Mouse (Mus musculus): ENCODE measurements around the gene Esyt2. TPM values are rescaled to one million over a fixed set of nuclear protein-coding genes. Genes with fewer than 3 reads are reported as not detected.

Esyt2 gene
- polyA plus RNA-seq, 1 experiment from 2014 or later = 30.6 TPM

DNA sequence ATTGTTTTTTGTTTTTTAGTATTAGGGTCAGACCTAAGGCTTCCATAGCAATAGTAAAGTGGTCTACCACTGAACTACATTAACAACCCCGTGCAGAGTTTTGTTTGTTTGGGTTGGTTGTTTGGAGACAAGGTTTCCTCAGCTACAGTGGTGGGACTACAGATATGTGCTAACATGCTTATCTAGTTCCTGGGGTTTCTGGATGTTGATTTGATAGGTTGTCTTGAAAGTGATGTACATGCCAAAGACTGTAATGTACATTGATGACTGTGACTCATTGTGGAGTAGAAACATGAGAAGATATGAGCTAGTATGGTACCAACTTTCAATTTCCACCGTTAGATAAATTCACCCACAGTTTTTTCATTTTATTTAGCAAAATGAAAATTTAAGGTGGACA is 2.5 kb downstream of the Esyt2 start:
- H3K27me3 ChIP-seq (replicated peaks; ENCODE audit: control insufficient read depth, insufficient read depth, low read length) = no peaks in the 10 kb centered on the region
- 89% methylated on average over 2 of the region's 2 CpGs for WGBS
- H3K4me3 ChIP-seq (ENCODE audit: low read depth, low read length) = no peak overlapping the region
- H3K4me2 ChIP-seq (ENCODE audit: low read depth, low read length) = no peak overlapping the region
- peaks cover 10% of the 10 kb centered on the region; the same call in 1 of the 2 replicates for H3K4me1 ChIP-seq (ENCODE audit: control insufficient read depth, insufficient read depth, low read length)
- H3K36me3 ChIP-seq (ENCODE audit: control insufficient read depth, insufficient read depth, low read length) = no peaks in the 10 kb centered on the region
- no peak for DNase-seq (ENCODE audit: low spot score)
- H3K9ac ChIP-seq (ENCODE audit: low read depth, low read length) = no peak overlapping the region
- no peak for ATAC-seq (ENCODE audit: low read depth)
- no peak overlapping the region for H3K27ac ChIP-seq (replicated peaks; ENCODE audit: low read depth, low read length)
- no peaks in the 10 kb centered on the region for H3K9me3 ChIP-seq (ENCODE audit: control insufficient read depth, low read length)

DNA sequence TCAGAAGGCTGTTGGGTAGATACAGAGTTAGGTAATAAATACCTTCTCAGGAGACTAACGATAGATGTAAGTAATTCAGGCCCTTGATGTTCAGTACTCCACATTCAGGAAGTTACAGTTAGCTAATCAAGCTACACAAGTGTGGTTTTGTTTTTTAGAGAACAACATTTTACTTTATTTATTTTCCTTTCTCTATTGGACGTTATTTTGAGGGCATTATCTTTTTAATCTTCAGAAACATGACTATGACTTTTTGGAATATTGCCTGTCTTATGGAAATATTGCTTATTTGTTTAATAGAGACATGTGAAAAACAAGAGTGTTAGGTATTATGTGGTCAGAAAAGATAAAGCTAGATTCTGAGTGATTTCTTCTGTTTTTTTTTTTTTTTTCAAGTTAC is 12.2 kb downstream of the Esyt2 start:
- Histone ChIP-seq H3K9ac (ENCODE audit: low read depth, low read length) (no peak overlapping the region), H3K4me3 (ENCODE audit: low read depth, low read length) (no peak overlapping the region), H3K27me3 (replicated peaks; ENCODE audit: control insufficient read depth, insufficient read depth, low read length) (no peaks in the 10 kb centered on the region), H3K36me3 (ENCODE audit: control insufficient read depth, insufficient read depth, low read length) (no peaks in the 10 kb centered on the region), H3K9me3 (ENCODE audit: control insufficient read depth, low read length) (no peaks in the 10 kb centered on the region), H3K4me1 (ENCODE audit: control insufficient read depth, insufficient read depth, low read length) (no peaks in the 10 kb centered on the region), H3K4me2 (ENCODE audit: low read depth, low read length) (no peak overlapping the region), H3K27ac (replicated peaks; ENCODE audit: low read depth, low read length) (no peak overlapping the region)
- DNase-seq (ENCODE audit: low spot score) (no peak), ATAC-seq (ENCODE audit: low read depth) (no peak)
- WGBS = 76% methylated on average over 2 of the region's 2 CpGs

DNA sequence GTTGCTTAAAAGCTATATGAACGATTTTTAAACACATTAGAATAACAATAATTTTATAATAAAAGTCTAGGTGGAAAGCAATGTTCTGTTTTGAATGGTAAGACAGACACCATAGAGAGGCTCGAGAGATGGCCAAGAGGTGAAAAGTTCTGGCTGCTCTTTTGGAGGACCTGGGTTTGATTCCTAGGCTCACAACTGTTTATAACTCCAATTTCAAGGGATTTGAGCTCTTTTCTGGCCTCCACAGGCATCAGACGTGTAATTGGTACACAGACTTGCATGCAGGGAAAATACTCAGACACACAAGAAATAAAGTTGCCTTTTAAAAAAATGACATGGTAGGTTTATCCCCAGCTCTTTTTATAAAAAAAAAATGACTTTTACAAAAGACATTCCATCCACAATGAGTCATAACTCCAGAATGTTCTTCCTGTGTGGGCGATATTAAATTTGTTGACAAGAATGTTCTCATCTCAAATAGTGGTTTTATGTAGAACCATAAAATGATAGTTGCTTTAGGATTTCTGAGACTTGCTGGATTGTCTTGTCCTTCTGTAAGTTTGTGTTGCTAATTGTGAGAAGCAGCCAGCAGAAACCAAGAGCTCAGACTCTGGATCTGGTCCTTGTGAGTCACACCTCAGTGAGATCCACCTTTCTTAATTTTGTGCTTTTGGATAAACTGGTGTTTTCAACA is 12.8 kb downstream of the Esyt2 start:
- ATAC-seq (ENCODE audit: low read depth) (no peak), DNase-seq (ENCODE audit: low spot score) (no peak)
- 76% methylated on average over 4 of the region's 4 CpGs for WGBS
- no peak overlapping the region for H3K9ac ChIP-seq (ENCODE audit: low read depth, low read length)
- H3K36me3 ChIP-seq (ENCODE audit: control insufficient read depth, insufficient read depth, low read length) = no peaks in the 10 kb centered on the region
- no peak overlapping the region for H3K4me3 ChIP-seq (ENCODE audit: low read depth, low read length)
- H3K27ac ChIP-seq (replicated peaks; ENCODE audit: low read depth, low read length) = no peak overlapping the region
- no peaks in the 10 kb centered on the region for H3K27me3 ChIP-seq (replicated peaks; ENCODE audit: control insufficient read depth, insufficient read depth, low read length)
- H3K4me1 ChIP-seq (ENCODE audit: control insufficient read depth, insufficient read depth, low read length) = no peaks in the 10 kb centered on the region
- H3K4me2 ChIP-seq (ENCODE audit: low read depth, low read length) = no peak overlapping the region
- H3K9me3 ChIP-seq (ENCODE audit: control insufficient read depth, low read length) = no peaks in the 10 kb centered on the region

DNA sequence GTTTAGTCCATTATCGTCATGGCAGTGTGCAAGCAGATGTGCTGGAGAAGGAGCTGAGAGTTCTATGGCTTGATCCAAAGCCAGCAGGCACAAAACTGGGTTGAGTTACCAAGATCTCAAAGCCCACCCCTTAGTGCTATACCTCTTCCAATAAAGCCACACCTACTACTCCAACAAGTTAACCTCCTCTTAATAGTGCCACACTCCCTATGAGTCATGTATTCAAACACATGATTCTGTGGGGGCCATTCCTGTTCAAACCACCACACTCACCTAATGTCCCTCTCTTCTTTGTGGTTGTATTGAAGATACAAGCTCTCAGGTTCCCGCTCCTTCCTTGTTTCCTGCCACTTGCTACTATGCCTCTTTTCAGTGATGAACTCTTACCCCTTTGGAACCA is 18.9 kb downstream of the Esyt2 start:
- Histone ChIP-seq H3K4me1 (ENCODE audit: control insufficient read depth, insufficient read depth, low read length) (no peaks in the 10 kb centered on the region), H3K36me3 (ENCODE audit: control insufficient read depth, insufficient read depth, low read length) (no peaks in the 10 kb centered on the region), H3K9me3 (ENCODE audit: control insufficient read depth, low read length) (no peaks in the 10 kb centered on the region), H3K4me3 (ENCODE audit: low read depth, low read length) (no peak overlapping the region), H3K4me2 (ENCODE audit: low read depth, low read length) (no peak overlapping the region), H3K27ac (replicated peaks; ENCODE audit: low read depth, low read length) (no peak overlapping the region), H3K9ac (ENCODE audit: low read depth, low read length) (no peak overlapping the region), H3K27me3 (replicated peaks; ENCODE audit: control insufficient read depth, insufficient read depth, low read length) (no peaks in the 10 kb centered on the region)
- 88% methylated on average over 2 of the region's 2 CpGs for WGBS
- ATAC-seq (ENCODE audit: low read depth) = no peak
- DNase-seq (ENCODE audit: low spot score) = no peak

DNA sequence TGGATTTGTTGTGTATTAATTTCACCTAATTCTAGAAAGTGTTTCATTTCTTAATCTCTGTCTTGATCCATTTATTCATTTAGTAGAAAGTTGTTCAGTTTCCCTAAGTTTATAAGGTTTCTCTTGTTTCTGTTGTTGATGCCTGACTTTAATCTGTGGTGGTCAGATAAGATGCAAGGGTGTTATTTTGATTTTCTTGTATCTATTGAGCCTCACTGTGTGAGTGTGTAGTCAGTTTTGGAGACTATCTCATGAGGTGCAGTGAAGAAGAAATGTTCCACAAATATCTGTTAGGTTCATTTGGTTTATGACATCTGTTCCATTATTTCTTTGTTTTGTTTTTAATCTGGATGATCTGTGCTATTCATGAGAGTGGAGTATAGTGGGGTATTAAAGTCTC is 21.2 kb downstream of the Esyt2 start:
- ATAC-seq (ENCODE audit: low read depth) = no peak
- Histone ChIP-seq H3K9ac (ENCODE audit: low read depth, low read length) (no peak overlapping the region), H3K27me3 (replicated peaks; ENCODE audit: control insufficient read depth, insufficient read depth, low read length) (no peaks in the 10 kb centered on the region), H3K36me3 (ENCODE audit: control insufficient read depth, insufficient read depth, low read length) (no peaks in the 10 kb centered on the region), H3K4me3 (ENCODE audit: low read depth, low read length) (no peak overlapping the region), H3K4me1 (ENCODE audit: control insufficient read depth, insufficient read depth, low read length) (no peaks in the 10 kb centered on the region), H3K9me3 (ENCODE audit: control insufficient read depth, low read length) (no peaks in the 10 kb centered on the region), H3K4me2 (ENCODE audit: low read depth, low read length) (no peak overlapping the region), H3K27ac (replicated peaks; ENCODE audit: low read depth, low read length) (no peak overlapping the region)
- DNase-seq (ENCODE audit: low spot score) = no peak

DNA sequence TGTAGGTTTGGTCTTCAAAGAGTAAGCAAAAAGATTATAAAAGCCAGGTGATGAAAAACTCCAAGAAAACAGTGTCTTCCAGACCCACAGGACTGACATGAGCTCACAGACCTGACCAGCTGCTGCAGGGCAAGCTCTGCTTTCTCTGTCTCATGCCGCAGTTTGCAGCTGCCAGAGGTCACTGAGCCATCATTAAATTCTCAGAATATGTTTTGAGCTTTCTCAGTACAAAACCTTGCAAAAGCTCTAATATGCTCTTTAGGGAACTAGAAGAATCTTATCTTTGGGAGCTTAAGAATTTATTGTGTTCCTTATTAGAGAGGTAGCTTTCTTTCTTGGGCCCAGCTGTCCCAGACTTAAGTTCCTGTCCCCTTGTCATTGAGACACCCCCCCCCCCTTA is 25.0 kb downstream of the Esyt2 start:
- peak; percentile 22 for DNase-seq (ENCODE audit: low spot score)
- H3K36me3 ChIP-seq (ENCODE audit: control insufficient read depth, insufficient read depth, low read length) = no peaks in the 10 kb centered on the region
- no peaks in the 10 kb centered on the region for H3K4me1 ChIP-seq (ENCODE audit: control insufficient read depth, insufficient read depth, low read length)
- no peak overlapping the region for H3K4me3 ChIP-seq (ENCODE audit: low read depth, low read length)
- ATAC-seq (ENCODE audit: low read depth) = no peak
- no peaks in the 10 kb centered on the region for H3K27me3 ChIP-seq (replicated peaks; ENCODE audit: control insufficient read depth, insufficient read depth, low read length)
- H3K27ac ChIP-seq (replicated peaks; ENCODE audit: low read depth, low read length) = no peak overlapping the region
- H3K4me2 ChIP-seq (ENCODE audit: low read depth, low read length) = no peak overlapping the region
- no peak overlapping the region for H3K9ac ChIP-seq (ENCODE audit: low read depth, low read length)
- 45% methylated on average over 1 of the region's 1 CpGs for WGBS
- H3K9me3 ChIP-seq (ENCODE audit: control insufficient read depth, low read length) = no peaks in the 10 kb centered on the region

DNA sequence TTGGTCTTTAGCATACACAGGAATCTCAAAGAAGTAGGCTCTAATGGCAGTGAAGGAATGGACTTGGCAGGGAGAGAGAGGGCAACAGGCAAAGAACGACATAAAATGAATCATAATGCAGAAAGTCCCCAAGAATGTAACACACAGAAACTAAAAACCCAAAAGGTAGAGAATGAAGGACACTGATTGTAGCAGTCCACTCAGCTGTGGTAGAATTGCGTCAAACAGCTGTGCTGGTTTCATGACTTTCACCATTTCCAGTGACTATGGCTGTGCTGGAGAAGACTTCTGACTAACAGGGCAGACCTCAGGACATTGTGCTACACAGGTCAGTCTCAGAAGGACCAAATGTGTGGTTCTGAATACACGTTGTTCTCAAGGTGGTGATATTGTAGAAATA is 26.9 kb downstream of the Esyt2 start:
- Histone ChIP-seq H3K4me2 (ENCODE audit: low read depth, low read length) (no peak overlapping the region), H3K9ac (ENCODE audit: low read depth, low read length) (no peak overlapping the region), H3K27me3 (replicated peaks; ENCODE audit: control insufficient read depth, insufficient read depth, low read length) (no peaks in the 10 kb centered on the region), H3K4me1 (ENCODE audit: control insufficient read depth, insufficient read depth, low read length) (no peaks in the 10 kb centered on the region), H3K4me3 (ENCODE audit: low read depth, low read length) (no peak overlapping the region), H3K36me3 (ENCODE audit: control insufficient read depth, insufficient read depth, low read length) (no peaks in the 10 kb centered on the region), H3K27ac (replicated peaks; ENCODE audit: low read depth, low read length) (no peak overlapping the region), H3K9me3 (ENCODE audit: control insufficient read depth, low read length) (no peaks in the 10 kb centered on the region)
- ATAC-seq (ENCODE audit: low read depth) (no peak), DNase-seq (ENCODE audit: low spot score) (no peak)
- 88% methylated on average over 3 of the region's 3 CpGs for WGBS

DNA sequence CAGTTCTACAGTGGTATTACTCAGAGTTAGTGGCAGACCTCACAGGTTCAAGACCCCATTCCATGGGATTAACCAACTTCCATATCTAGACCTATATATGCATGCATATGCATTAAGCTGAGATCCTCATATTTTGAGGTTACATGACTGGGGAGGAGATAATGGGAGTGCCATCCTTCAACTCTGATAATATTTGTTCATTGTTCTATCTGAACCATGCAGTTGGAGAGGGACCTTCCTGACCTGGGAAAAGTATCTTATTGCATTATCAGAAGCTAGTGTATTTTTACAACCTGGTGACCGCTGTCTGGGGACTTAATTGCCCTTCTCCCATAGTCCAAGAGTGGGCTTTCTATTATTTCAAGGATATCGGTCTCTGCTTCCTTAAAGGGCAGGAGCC is 27.6 kb downstream of the Esyt2 start:
- Histone ChIP-seq H3K36me3 (ENCODE audit: control insufficient read depth, insufficient read depth, low read length) (no peaks in the 10 kb centered on the region), H3K27me3 (replicated peaks; ENCODE audit: control insufficient read depth, insufficient read depth, low read length) (no peaks in the 10 kb centered on the region), H3K27ac (replicated peaks; ENCODE audit: low read depth, low read length) (no peak overlapping the region), H3K4me3 (ENCODE audit: low read depth, low read length) (no peak overlapping the region), H3K4me1 (ENCODE audit: control insufficient read depth, insufficient read depth, low read length) (no peaks in the 10 kb centered on the region), H3K9ac (ENCODE audit: low read depth, low read length) (no peak overlapping the region), H3K4me2 (ENCODE audit: low read depth, low read length) (no peak overlapping the region), H3K9me3 (ENCODE audit: control insufficient read depth, low read length) (no peaks in the 10 kb centered on the region)
- ATAC-seq (ENCODE audit: low read depth) (no peak), DNase-seq (ENCODE audit: low spot score) (no peak)
- WGBS = 72% methylated on average over 2 of the region's 2 CpGs

DNA sequence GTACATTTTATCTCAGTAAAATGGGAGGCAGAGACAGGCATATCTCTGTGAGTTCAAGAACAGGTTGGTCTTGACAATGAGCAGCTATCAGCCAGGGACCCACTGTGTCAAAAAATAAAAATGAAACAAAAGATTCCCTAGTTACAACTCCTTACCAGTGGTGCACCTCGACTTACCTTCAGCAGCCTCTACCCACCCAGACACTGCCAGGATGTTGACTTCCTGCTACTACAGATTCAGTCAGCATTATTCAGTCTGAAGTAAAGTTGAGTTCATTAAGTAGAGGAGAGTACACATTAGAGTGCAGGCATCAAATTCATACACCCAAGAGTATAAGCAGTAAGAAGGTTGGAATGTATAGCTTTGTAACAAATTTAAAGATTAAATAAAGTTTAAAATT is 32.8 kb downstream of the Esyt2 start:
- no peak for ATAC-seq (ENCODE audit: low read depth)
- no peak overlapping the region for H3K4me3 ChIP-seq (ENCODE audit: low read depth, low read length)

More for the DNA sequence above, 32.8 kb downstream of the Esyt2 start:
- H3K9ac ChIP-seq (ENCODE audit: low read depth, low read length) = no peak overlapping the region
- H3K27ac ChIP-seq (replicated peaks; ENCODE audit: low read depth, low read length) = no peak overlapping the region
- WGBS = 88% methylated on average over 1 of the region's 1 CpGs
- H3K4me1 ChIP-seq (ENCODE audit: control insufficient read depth, insufficient read depth, low read length) = no peaks in the 10 kb centered on the region
- no peaks in the 10 kb centered on the region for H3K27me3 ChIP-seq (replicated peaks; ENCODE audit: control insufficient read depth, insufficient read depth, low read length)
- H3K36me3 ChIP-seq (ENCODE audit: control insufficient read depth, insufficient read depth, low read length) = no peaks in the 10 kb centered on the region
- H3K4me2 ChIP-seq (ENCODE audit: low read depth, low read length) = no peak overlapping the region
- no peaks in the 10 kb centered on the region for H3K9me3 ChIP-seq (ENCODE audit: control insufficient read depth, low read length)
- DNase-seq (ENCODE audit: low spot score) = no peak
